In the genomic region with DNA sequence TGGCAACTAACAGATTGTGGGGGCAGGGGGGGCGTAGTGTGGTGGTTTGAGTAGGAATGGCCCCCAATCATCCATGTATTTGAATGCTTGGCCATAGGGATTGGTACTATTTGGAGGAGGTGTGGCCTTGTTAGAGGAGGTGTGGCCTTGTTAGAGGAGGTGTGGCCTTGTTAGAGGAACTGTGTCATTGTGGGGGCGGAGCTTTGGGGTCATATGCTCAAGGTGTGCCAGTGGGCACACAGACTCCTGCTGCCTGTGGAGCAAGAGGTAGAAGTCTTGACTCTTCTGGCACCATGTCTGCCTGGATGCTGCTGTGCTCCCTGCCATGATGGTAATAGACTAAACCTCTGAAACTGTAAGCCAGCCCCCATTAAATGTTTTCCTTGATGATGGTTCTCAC, we compare ENCODE assay signal across 21 mouse cellular contexts. TPM values are rescaled to one million over a fixed set of nuclear protein-coding genes. Genes with fewer than 3 reads are reported as not detected.
DNase-seq lines count a peak whose midpoint lies in the region; TF ChIP-seq lines count a peak whose summit lies in the region.
"Had no signal": no experiment of that assay in that cellular context is flagged by ENCODE, and none has a peak within 500 bp of the region (broad histone marks: within the 10 kb centered on the region; RNA-seq: fewer than 3 reads in every experiment).

No protein-coding gene starts in this region.

- H3K4me3 ChIP-seq in ES-Bruce4 (ENCODE audit: low read depth, low read length) (no peak overlapping the region), ES-E14 (ENCODE audit: insufficient read depth in 1 of 2, low read depth in 1 of 2, low read length in 2 of 2, poor library complexity in 1 of 2, severe bottlenecking in 1 of 2) (no peak overlapping the region; a peak in 1 of 4 replicates)
- H3K4me3 ChIP-seq: embryonic facial prominence, embryonic 10.5 days; embryonic facial prominence, embryonic 12.5 days; forebrain, embryonic 13.5 days; forebrain, embryonic 15.5 days had no signal

- 0 out of 2 replicates have a peak, but pooled peaks cover 6% of the 10 kb centered on the region for H3K9me3 ChIP-seq in ES-Bruce4 (replicated peaks; ENCODE audit: control insufficient read depth, insufficient read depth, low read length, poor library complexity, severe bottlenecking)
- no peaks in the 10 kb centered on the region for H3K9me3 ChIP-seq in ES-E14 (ENCODE audit: control insufficient read depth, insufficient read depth, low read depth, low read length)
- H3K9me3 ChIP-seq: embryonic facial prominence, embryonic 10.5 days; embryonic facial prominence, embryonic 12.5 days; forebrain, embryonic 13.5 days; forebrain, embryonic 15.5 days had no signal

- H3K4me1 ChIP-seq in ES-Bruce4 (ENCODE audit: control insufficient read depth, insufficient read depth, low read length), result no peaks in the 10 kb centered on the region
- no peaks in the 10 kb centered on the region; a peak in 1 of 4 replicates for H3K4me1 ChIP-seq in ES-E14 (ENCODE audit: control insufficient read depth in 2 of 2, insufficient read depth in 2 of 2, low read length in 2 of 2, poor library complexity in 1 of 2)
- H3K4me1 ChIP-seq: embryonic facial prominence, embryonic 10.5 days; embryonic facial prominence, embryonic 12.5 days; forebrain, embryonic 13.5 days; forebrain, embryonic 15.5 days had no signal

- H3K9ac ChIP-seq in ES-Bruce4 (ENCODE audit: low read depth, poor library complexity, severe bottlenecking) (no peak overlapping the region), ES-E14 (ENCODE audit: insufficient read depth, low read depth, low read length, poor library complexity, severe bottlenecking) (no peak overlapping the region)
- H3K9ac ChIP-seq: embryonic facial prominence, embryonic 12.5 days; forebrain, embryonic 13.5 days; forebrain, embryonic 15.5 days; forebrain, postnatal 0 days had no signal

- no peak for TF ChIP-seq EP300 in ES-Bruce4 (IDR thresholded peaks at IDR 0.05; ENCODE audit: insufficient read depth, low read depth, low read length)

- no peak for TF ChIP-seq CTCF in ES-Bruce4 (IDR thresholded peaks at IDR 0.05; ENCODE audit: low read depth, low read length)

- peak; percentile 36 for TF ChIP-seq POLR2A in ES-Bruce4 (IDR thresholded peaks at IDR 0.05; ENCODE audit: insufficient read depth, low read length)

- H3K27me3 ChIP-seq in ES-Bruce4 (ENCODE audit: control insufficient read depth, insufficient read depth, low read length, poor library complexity, severe bottlenecking), result no peaks in the 10 kb centered on the region
- H3K27me3 ChIP-seq: CH12.LX; embryonic facial prominence, embryonic 12.5 days; forebrain, embryonic 13.5 days; forebrain, embryonic 15.5 days had no signal

- H3K27ac ChIP-seq in ES-Bruce4 (ENCODE audit: insufficient read depth, low read length) (no peak overlapping the region), ES-E14 (ENCODE audit: insufficient read depth, low read depth, low read length, poor library complexity, severe bottlenecking) (no peak overlapping the region)
- H3K27ac ChIP-seq: embryonic facial prominence, embryonic 10.5 days; embryonic facial prominence, embryonic 12.5 days; forebrain, embryonic 13.5 days; forebrain, embryonic 15.5 days had no signal

- DNase-seq in ES-E14 (ENCODE audit: low read depth, low spot score) (peak; percentile 35), ZHBTc4 (ENCODE audit: low read depth, low spot score) (peak; percentile 64)
- no peak for DNase-seq in kidney, adult 9 months
- no peak for DNase-seq in gastrocnemius, adult 8-10 months (ENCODE audit: low spot score in 2 of 2)
- DNase-seq: adrenal gland, adult 2 months; adrenal gland, postnatal 10 days; adrenal gland, postnatal 36 days; cerebellum, adult 11-12 months; cerebellum, adult 2 months; cerebellum, adult 9-10 months; cerebellum, postnatal 10 days; cerebellum, postnatal 25 days; forebrain, postnatal 0 days had no signal

- in situ Hi-C loops in ES-E14 (cut with MboI; ENCODE audit: low sequenced_read_pairs in 2 of 2, unreplicated experiment in 2 of 2), result no loop called here

- H3K36me3 ChIP-seq in ES-Bruce4 (ENCODE audit: control insufficient read depth, insufficient read depth, low read length, poor library complexity, severe bottlenecking) (no peaks in the 10 kb centered on the region), ES-E14 (ENCODE audit: control insufficient read depth, insufficient read depth, low read length, poor library complexity, severe bottlenecking) (no peaks in the 10 kb centered on the region)
- H3K36me3 ChIP-seq: embryonic facial prominence, embryonic 10.5 days; embryonic facial prominence, embryonic 12.5 days; forebrain, embryonic 15.5 days had no signal

TF ChIP-seq in ES-E14, 5 proteins besides CTCF, POLR2A, EP300 and RAD21:
- TF ChIP-seq ZC3H11A (IDR thresholded peaks at IDR 0.05; ENCODE audit: borderline replicate concordance, low read depth, low read length) (no peak), MAFK (IDR thresholded peaks at IDR 0.05; ENCODE audit: insufficient read depth, low read depth, low read length) (no peak), ZNF384 (IDR thresholded peaks at IDR 0.05; ENCODE audit: low read depth, low read length) (no peak), HCFC1 (IDR thresholded peaks at IDR 0.05; ENCODE audit: borderline replicate concordance, insufficient read depth, low read length) (no peak), CHD2 (IDR thresholded peaks at IDR 0.05; ENCODE audit: low read depth, low read length) (no peak)
TF ChIP-seq in ES-E14: peak in this region for 0.

RNA-seq across cellular contexts. Expression of a gene that starts 21.1 kb away (rescaled TPM):
- polyA plus RNA-seq in ES-Bruce4 (2011; ENCODE audit: insufficient read depth, insufficient read length, low read depth, missing spikeins), result 12.6 and 13.1 TPM in 2 replicates
- 16.6 and 18.8 TPM in 2 replicates for total RNA-seq in ES-E14 (2012; rRNA removed)
- total RNA-seq in gastrocnemius, adult 8-10 months (2022), result 10 to 100 TPM; 18.5 to 23.3 (median 20.1) TPM

RNA-seq across cellular contexts. Expression of a gene that starts 25.7 kb away (rescaled TPM):
- polyA plus RNA-seq in ES-Bruce4 (2011; ENCODE audit: insufficient read depth, insufficient read length, low read depth, missing spikeins), result not detected in 2 replicates
- not detected in 2 replicates for total RNA-seq in ES-E14 (2012; rRNA removed)
- total RNA-seq in gastrocnemius, adult 8-10 months (2022), result 1 to 10 TPM; 1.4 to 2.1 (median 2.0) TPM
- total RNA-seq: MEL had no signal
- polyA plus RNA-seq: CD4-positive, CD25-positive, alpha-beta regulatory T cell, adult 4 months had no signal

RNA-seq across cellular contexts. Expression of a gene that starts 25.9 kb away (rescaled TPM):
- 0.30 and 0.36 TPM in 2 replicates for polyA plus RNA-seq in ES-Bruce4 (2011; ENCODE audit: insufficient read depth, insufficient read length, low read depth, missing spikeins)
- 0.31 and 0.42 TPM in 2 replicates for total RNA-seq in ES-E14 (2012; rRNA removed)
- total RNA-seq in gastrocnemius, adult 8-10 months (2022), result 10 to 100 TPM; 33.7 to 39.5 (median 35.8) TPM
- total RNA-seq: MEL had no signal
- polyA plus RNA-seq: CD4-positive, CD25-positive, alpha-beta regulatory T cell, adult 4 months had no signal

Comparison
In these comparisons a context has a peak if more than half of its experiments do, and no peak if none do; other contexts are left out.
1. DNase-seq: peak in ES-E14 (single experiment) and ZHBTc4 (single experiment); none in kidney, adult 9 months (single experiment) and gastrocnemius, adult 8-10 months (0 of 2).
2. RNA of a gene that starts 25.9 kb away (total RNA-seq): 33.7 to 39.5 TPM in gastrocnemius, adult 8-10 months; 0.31 to 0.42 TPM in ES-E14; every median in the first group is over 10 times any median in the second.